Mouse (Mus musculus): ENCODE results near the gene Zfp853.

Gene Zfp853

GRCm38 (mm10) chr5:143289299-143289698 is 4.1 kb downstream of the Zfp853 start:
- no peak for DNase-seq

- no peak for DNase-seq
Measured at GRCm38 (mm10) chr5:143288378-143288911, 5.0 kb downstream of the Zfp853 start.

- no peak for DNase-seq
Measured at GRCm38 (mm10) chr5:143287774-143288328, 5.6 kb downstream of the Zfp853 start.

DNA sequence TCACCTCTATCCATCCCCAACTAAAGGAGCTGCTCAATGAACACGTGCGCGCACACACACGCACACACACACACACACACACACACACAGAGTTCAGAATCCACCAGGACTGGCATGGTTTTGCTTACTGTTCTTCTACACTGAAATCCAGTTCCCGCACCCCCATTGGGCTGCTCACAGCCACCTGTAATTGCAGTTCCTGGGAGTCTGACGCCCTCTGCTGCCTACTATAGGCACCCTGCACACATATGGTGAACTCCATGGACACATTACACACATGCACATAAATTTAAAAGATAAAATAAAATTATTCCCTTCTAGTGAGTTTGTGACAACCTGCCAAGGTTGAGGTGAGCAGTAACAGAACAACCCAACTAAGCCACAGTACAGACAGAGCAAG is 8.7 kb downstream of the Zfp853 start:
- no peak for DNase-seq

GRCm38 (mm10) chr5:143279247-143279646 is 14.2 kb downstream of the Zfp853 start:
- DNase-seq = no peak

- no peak for DNase-seq
Measured at GRCm38 (mm10) chr5:143275761-143276160, 17.7 kb downstream of the Zfp853 start.

DNA sequence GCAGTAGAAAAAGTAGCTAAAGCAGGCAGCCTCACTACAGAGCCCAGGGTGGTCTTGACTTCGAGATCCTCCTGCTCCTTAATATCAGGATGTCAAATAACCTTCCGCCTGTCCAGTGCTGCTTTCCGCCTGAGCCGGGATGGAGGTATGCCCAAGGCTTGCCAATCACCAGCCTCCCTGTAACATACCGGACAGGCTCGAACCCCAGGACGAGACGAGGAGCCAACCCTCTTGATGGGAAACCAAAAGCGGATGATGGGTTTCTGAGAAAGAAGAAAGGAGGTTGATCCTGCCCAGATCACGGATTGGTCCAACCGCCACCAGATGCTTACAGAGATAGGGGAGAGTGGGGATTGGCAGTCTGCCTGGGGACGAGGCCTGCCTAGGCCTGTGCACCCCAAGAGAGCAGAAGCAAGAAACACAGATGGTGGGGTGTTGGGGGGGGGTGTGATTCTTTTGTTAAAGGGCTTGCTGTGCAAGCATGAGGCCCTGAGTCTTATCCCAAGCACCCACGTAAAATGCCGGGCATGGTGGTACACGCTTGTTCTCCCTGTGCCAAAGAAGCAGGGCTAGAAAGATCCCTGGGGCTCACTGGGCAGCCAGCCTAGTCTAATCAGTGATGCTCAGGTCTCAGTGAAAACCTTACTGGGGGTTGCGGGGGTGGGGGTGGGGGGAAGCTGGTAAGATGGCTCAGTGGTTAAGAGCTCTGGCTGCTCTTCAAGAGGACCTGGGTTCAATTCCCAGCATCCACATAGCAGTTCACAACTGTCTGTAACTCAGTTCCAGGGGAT is 20.7 kb downstream of the Zfp853 start:
- no peak for DNase-seq

DNA sequence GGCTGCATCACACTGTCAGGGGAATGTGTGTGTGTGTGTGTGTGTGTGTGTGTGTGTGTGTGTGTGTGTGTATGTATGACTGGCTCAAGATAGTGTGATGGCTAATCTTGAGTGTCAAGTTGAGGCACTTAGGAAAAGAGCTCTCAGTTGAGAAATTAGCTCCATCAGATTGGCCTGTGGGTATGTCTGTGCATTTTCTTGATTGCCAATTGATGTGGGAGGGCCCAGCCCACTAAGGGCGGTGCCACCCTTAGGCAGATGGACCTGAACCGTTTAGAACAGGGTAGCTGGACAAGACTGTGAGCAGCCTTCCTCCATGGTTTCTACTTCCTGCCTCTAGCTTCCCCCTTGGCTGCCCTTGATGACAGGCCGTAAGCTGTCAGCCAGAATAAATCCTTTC is 21.3 kb downstream of the Zfp853 start:
- DNase-seq = no peak

DNA sequence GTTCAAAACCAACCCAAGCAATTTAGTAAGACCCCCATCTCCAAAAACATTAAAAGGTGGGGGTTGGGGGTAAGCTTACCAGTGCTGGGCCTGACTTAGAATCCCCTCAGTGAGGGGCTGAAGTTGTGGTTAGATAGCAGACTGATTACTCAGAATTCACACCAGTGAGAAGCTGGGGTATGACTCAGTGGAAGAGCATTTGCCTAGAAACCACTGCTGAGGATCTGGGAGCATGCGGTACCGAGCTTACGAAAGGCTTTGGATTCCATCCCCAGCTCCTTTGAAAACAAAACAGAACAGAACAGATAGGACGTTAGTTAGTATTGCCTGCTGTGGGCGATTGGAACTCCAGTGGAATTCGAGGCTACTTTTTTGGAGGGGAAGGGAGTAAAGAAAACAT is 21.8 kb downstream of the Zfp853 start:
- no peak for DNase-seq

DNA sequence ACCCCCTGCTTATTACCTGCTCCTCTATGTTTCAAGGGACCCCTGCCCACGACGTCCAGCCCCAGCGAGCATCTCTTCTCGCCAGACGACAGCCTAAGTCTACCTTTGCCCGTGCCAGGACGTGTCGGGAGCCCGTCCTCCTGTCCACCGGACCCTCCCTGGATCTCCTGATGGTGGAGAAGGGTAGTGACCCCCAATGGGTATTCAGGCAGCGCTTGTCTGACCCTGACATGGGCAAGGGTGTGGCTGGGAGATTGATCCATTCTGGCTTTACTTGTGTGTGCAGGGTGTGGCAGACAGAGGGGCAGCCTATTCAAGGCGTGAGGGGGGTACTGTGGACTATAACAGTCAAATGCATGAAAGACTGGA is 23.3 kb downstream of the Zfp853 start:
- DNase-seq = no peak

GRCm38 (mm10) chr5:143269363-143270150 is 23.9 kb downstream of the Zfp853 start, which contains the start of gene Zfp316:
Gene Zfp316, minus strand, starts transcription at chr5:143270022.
- DNase-seq = peak; percentile 77

- DNase-seq = no peak
Measured at GRCm38 (mm10) chr5:143268985-143269362, 24.4 kb downstream of the Zfp853 start.

- DNase-seq = no peak
Measured at GRCm38 (mm10) chr5:143266794-143267193, 26.6 kb downstream of the Zfp853 start.

- DNase-seq = no peak
Measured at GRCm38 (mm10) chr5:143265409-143265808, 28.0 kb downstream of the Zfp853 start.

GRCm38 (mm10) chr5:143264689-143265088 is 28.7 kb downstream of the Zfp853 start:
- peak; percentile 29 for DNase-seq

GRCm38 (mm10) chr5:143261636-143262035 is 31.8 kb downstream of the Zfp853 start:
- no peak for DNase-seq

- DNase-seq = no peak
Measured at GRCm38 (mm10) chr5:143255802-143256201, 37.6 kb downstream of the Zfp853 start.

DNA sequence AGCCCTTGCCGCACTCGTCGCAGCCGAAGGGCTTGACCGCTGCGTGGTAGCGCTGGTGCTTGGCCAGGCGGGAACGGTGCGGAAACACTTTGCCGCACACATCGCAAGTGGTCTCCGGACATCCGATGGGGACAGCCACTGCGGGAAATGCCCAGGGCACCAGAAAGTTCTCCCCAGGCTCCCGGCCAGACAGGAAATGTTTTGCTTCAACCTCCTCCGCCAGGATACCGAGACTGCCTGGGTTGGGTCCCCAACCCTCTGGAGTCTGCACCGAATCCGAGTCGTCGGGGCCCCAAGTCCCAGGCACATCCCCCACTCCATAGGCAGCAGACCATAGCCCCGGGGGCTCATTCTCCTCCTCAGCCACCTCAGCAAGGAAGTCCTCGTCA is 38.3 kb downstream of the Zfp853 start:
- no peak for DNase-seq

DNA sequence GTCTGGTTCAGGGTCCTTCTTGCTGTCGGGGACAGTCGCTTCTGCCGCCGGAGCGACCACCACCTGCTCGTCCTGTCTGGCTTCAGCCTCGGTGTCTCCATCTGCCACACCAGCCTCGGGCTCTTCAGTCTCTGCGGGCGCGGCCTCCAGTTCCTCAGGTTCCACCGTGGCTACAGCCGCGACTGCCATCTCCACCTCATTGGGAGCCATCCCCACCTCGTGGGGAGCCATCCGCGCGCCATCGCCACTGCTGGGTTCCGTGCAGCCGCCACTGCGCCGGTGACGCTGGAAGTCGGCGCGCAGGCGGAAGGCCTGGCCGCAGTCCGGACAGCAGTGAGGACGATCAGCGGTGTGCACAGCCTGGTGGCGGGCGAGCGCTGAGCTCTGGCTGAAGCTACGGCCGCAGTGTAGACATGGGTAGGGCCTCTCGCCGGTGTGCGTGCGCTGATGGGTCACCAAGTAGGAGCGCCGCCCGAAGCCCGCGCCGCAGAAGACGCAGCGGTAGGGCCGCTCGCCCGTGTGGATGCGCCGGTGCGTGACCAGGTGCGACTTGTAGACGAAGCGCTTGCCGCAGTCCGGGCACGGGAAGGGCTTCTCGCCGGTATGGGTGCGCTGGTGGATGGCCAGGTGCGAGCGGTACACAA is 38.8 kb downstream of the Zfp853 start:
- no peak for DNase-seq

- DNase-seq = peak; percentile 41
Measured at GRCm38 (mm10) chr5:143253881-143254486, 39.4 kb downstream of the Zfp853 start.

GRCm38 (mm10) chr5:143253186-143253880 is 40.1 kb downstream of the Zfp853 start:
- peak; percentile 36 for DNase-seq

- DNase-seq = no peak
Measured at GRCm38 (mm10) chr5:143252791-143253185, 40.6 kb downstream of the Zfp853 start.
